Mouse (Mus musculus) neural tube, embryonic 12.5 days (tissue): ENCODE data around the gene Sema6c. TPM values are rescaled to one million over a fixed set of nuclear protein-coding genes. Genes with fewer than 3 reads are reported as not detected.

Source experiments
- ATAC-seq: fragments of 200-750 bp; cut with Nextera tagmentation; 2 replicates; pipeline ENCODE4 v1.8.0; 2017; ENCODE audit warnings: low read depth, mild to moderate bottlenecking, moderate TSS enrichment, moderate library complexity; ENCODE audit not compliant: low FRiP score
- H3K27ac ChIP-seq: fragments of 300-500 bp; sonication (generic); 2 replicates; pipeline ENCODE4 v1.5.1; 2016
- H3K27me3 ChIP-seq: fragments of 300-500 bp; sonication (generic); replicated peaks from 2 replicates; pipeline ENCODE4 v1.6.1; 2016; ENCODE audit warnings: mild to moderate bottlenecking
- H3K36me3 ChIP-seq: fragments of 300-500 bp; sonication (generic); 2 replicates; pipeline ENCODE4 v1.6.1; 2016; ENCODE audit warnings: mild to moderate bottlenecking
- H3K4me1 ChIP-seq: fragments of 300-500 bp; sonication (generic); 2 replicates; pipeline ENCODE4 v1.6.1; 2016
- H3K4me2 ChIP-seq: fragments of 300-500 bp; sonication (generic); replicated peaks from 2 replicates; pipeline ENCODE4 v1.6.1; 2016; ENCODE audit warnings: mild to moderate bottlenecking
- H3K4me3 ChIP-seq: fragments of 300-500 bp; sonication (generic); 2 replicates; pipeline ENCODE4 v1.5.1; 2016
- H3K9ac ChIP-seq: fragments of 300-500 bp; sonication (generic); 2 replicates; pipeline ENCODE4 v1.6.1; 2016; ENCODE audit warnings: mild to moderate bottlenecking
- H3K9me3 ChIP-seq: fragments of 300-500 bp; sonication (generic); 2 replicates; pipeline ENCODE4 v1.6.1; 2016; ENCODE audit warnings: mild to moderate bottlenecking
- WGBS: fragments of 180-500 bp; shearing (Covaris S2); methylation state at CpG from one replicate; pipeline ENCODE4 v1.1.7; 2016; 5-methylcytosine and 5-hydroxymethylcytosine counted together
- polyA plus RNA-seq: library from polyadenylated mRNA; unstranded; fragments of >200 nt; fragmentation: Nextera tagmentation; extraction: Ambion mirVana; gene quantifications from 2 replicates; pipeline ENCODE4 v1.2.1, GENCODE M21; 2016

The Sema6c gene
- polyA plus RNA-seq, 1 experiment from 2014 or later: 65.2 TPM

DNA sequence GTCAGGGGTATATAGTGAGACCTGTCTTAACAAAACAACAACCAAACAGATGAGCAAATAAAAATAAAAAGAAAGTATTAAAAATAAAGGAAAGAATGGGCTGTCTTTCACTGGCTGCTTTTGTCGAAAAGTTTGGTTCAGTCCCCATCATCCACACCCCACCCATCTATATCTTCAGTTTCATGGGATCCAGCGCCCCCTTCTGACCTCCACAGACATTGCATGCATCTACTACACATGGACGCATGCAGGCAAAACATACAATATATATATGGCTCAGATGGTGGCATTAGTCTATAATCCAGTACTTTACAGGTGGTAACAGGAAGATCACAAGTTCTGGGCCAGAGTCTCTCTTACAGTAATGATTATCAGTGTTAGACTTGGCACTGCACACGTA, 6.4 kb upstream of the Sema6c start:
- no peaks in the 10 kb centered on the region for H3K27me3 ChIP-seq
- no peaks in the 10 kb centered on the region for H3K36me3 ChIP-seq
- H3K4me2 ChIP-seq: no peak overlapping the region
- H3K4me3 ChIP-seq: no peak overlapping the region
- no peak overlapping the region for H3K27ac ChIP-seq
- H3K9ac ChIP-seq: no peak overlapping the region
- no peaks in the 10 kb centered on the region for H3K9me3 ChIP-seq
- no peak for ATAC-seq
- WGBS: 51% methylated on average over 4 of the region's 4 CpGs
- H3K4me1 ChIP-seq: no peaks in the 10 kb centered on the region

- no peaks in the 10 kb centered on the region for H3K9me3 ChIP-seq
- WGBS: 10% methylated on average over 8 of the region's 8 CpGs
- no peak for ATAC-seq
- no peaks in the 10 kb centered on the region for H3K27me3 ChIP-seq
- peak overlapping the region; percentile 86 for H3K4me3 ChIP-seq
- H3K4me2 ChIP-seq: peak overlapping the region; percentile 77
- peaks cover 37% of the 10 kb centered on the region for H3K4me1 ChIP-seq
- H3K36me3 ChIP-seq: peaks cover 8% of the 10 kb centered on the region
- no peak overlapping the region for H3K27ac ChIP-seq
- H3K9ac ChIP-seq: peak overlapping the region; percentile 88; the same call in 1 of the 2 replicates
These were observed 708 bp upstream of the Sema6c start for GRCm38 (mm10) chr3:95159511-95159986.

- Histone ChIP-seq H3K4me1 (peaks cover 37% of the 10 kb centered on the region), H3K4me3 (peak overlapping the region; percentile 86), H3K4me2 (peak overlapping the region; percentile 77), H3K36me3 (peaks cover 21% of the 10 kb centered on the region), H3K27me3 (no peaks in the 10 kb centered on the region), H3K9ac (peak overlapping the region; percentile 88), H3K27ac (peak overlapping the region; percentile 57), H3K9me3 (no peaks in the 10 kb centered on the region)
- 1% methylated on average over 30 of the region's 30 CpGs for WGBS
- peak; percentile 20 for ATAC-seq
These were observed 839 bp downstream of the Sema6c start for GRCm38 (mm10) chr3:95161041-95161551.

DNA sequence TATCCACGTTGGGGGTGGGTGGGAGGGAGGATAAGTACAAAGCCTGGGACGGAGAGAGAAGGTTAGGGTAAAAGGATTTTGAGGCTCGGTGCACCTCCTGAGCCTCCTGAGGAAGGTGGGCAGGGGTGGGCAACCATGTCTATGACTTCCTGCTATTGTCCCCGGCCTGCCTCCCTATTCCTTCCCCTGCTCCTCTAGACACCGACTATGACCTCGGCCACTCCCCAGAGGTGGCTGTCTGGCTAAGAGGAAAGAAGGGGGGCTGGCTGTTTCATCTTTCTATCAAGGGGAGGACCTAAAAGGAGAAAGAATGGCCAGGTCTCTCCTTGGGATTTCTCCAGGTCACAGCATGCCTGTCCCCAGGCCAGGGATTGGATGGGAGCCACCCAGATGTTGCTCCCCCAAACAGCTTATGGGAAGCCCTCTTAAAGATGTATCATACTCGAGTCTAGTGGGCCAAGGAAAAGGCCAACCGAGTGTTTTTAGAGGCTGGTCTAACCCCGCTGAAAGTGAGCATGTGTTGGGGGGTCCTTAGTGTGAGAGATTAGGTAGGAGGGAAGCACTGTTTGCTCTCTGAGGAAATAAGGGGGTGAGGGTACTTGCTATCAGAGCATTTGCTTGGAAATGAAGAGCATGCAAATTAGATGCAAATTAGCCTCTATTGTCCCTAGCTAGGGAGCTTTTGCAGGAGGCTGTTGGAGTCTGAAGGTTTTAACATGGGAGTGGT, 1.5 kb downstream of the Sema6c start:
- peaks cover 27% of the 10 kb centered on the region for H3K36me3 ChIP-seq

GRCm38 (mm10) chr3:95162345-95162628, 2.0 kb downstream of the Sema6c start:
- Histone ChIP-seq H3K9me3 (no peaks in the 10 kb centered on the region), H3K36me3 (peaks cover 32% of the 10 kb centered on the region), H3K27ac (0 out of 2 replicates have a peak overlapping the region, but pooled peaks have one; percentile 57), H3K4me1 (peaks cover 37% of the 10 kb centered on the region), H3K9ac (peak overlapping the region; percentile 88), H3K4me2 (peak overlapping the region; percentile 77), H3K4me3 (peak overlapping the region; percentile 86), H3K27me3 (no peaks in the 10 kb centered on the region; the same call in 1 of the 2 replicates)
- WGBS: 30% methylated on average over 2 of the region's 2 CpGs
- ATAC-seq: no peak

More for the DNA sequence above, 1.5 kb downstream of the Sema6c start:
- Histone ChIP-seq H3K9me3 (no peaks in the 10 kb centered on the region), H3K4me1 (peaks cover 37% of the 10 kb centered on the region), H3K4me2 (peak overlapping the region; percentile 77), H3K27ac (peak overlapping the region; percentile 57), H3K4me3 (peak overlapping the region; percentile 86), H3K27me3 (no peaks in the 10 kb centered on the region), H3K9ac (peak overlapping the region; percentile 88)
- WGBS: 6% methylated on average over 9 of the region's 9 CpGs
- no peak for ATAC-seq

- Histone ChIP-seq H3K27ac (no peak overlapping the region), H3K27me3 (peaks cover 7% of the 10 kb centered on the region), H3K4me3 (peak overlapping the region; percentile 86), H3K4me2 (peak overlapping the region; percentile 77), H3K9me3 (no peaks in the 10 kb centered on the region), H3K4me1 (peaks cover 37% of the 10 kb centered on the region), H3K9ac (peak overlapping the region; percentile 88), H3K36me3 (peaks cover 45% of the 10 kb centered on the region)
- ATAC-seq: no peak
- WGBS: 60% methylated on average over 11 of the region's 11 CpGs
These were observed 3.4 kb downstream of the Sema6c start for GRCm38 (mm10) chr3:95163419-95164255.

DNA sequence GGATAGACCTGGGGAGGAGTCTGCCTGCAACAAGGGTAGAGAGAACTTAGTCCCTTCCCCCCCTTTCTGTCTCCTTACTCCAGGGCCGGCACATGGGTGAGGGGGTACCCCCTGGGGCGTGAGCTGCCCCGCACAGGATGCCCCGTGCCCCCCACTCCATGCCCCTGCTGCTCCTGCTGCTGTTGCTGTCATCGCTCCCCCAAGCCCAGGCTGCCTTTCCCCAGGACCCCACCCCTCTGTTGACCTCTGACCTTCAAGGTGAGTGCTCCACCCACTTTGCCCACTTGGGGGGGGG, 3.9 kb downstream of the Sema6c start:
- Histone ChIP-seq H3K27me3 (peaks cover 12% of the 10 kb centered on the region), H3K36me3 (peaks cover 51% of the 10 kb centered on the region), H3K4me3 (no peak overlapping the region), H3K4me1 (peaks cover 37% of the 10 kb centered on the region), H3K27ac (no peak overlapping the region), H3K4me2 (peak overlapping the region; percentile 77), H3K9ac (0 out of 2 replicates have a peak overlapping the region, but pooled peaks have one; percentile 88), H3K9me3 (no peaks in the 10 kb centered on the region)
- ATAC-seq: no peak
- 84% methylated on average over 5 of the region's 5 CpGs for WGBS

DNA sequence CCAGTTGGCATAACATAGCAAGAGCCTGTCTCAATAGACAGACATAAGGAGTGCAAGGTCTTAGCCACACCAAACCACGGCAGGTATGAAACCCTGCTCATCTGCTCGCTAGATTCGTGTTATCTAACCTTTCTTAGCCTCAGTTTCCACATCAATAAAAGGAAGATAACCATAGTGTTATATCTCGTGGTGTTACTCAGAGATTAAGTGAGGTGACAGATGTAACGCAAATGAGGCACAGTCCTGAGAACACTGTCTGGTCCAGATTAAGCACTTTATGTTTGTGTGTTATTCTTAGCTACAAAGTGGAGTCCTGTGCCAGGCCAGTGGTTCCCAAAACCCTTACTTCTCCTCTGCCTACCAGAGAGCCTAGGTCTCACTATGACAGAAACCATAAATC, 4.6 kb downstream of the Sema6c start:
- H3K4me2 ChIP-seq: 0 out of 2 replicates have a peak overlapping the region, but pooled peaks have one; percentile 77
- no peak overlapping the region for H3K27ac ChIP-seq
- peaks cover 57% of the 10 kb centered on the region for H3K36me3 ChIP-seq
- no peak overlapping the region for H3K4me3 ChIP-seq
- ATAC-seq: no peak
- H3K4me1 ChIP-seq: peaks cover 33% of the 10 kb centered on the region
- no peaks in the 10 kb centered on the region for H3K9me3 ChIP-seq
- peaks cover 18% of the 10 kb centered on the region for H3K27me3 ChIP-seq
- WGBS: 91% methylated on average over 5 of the region's 5 CpGs
- no peak overlapping the region for H3K9ac ChIP-seq

GRCm38 (mm10) chr3:95169996-95170395, 9.7 kb downstream of the Sema6c start:
- no peak overlapping the region for H3K27ac ChIP-seq
- H3K9ac ChIP-seq: no peak overlapping the region
- no peak overlapping the region for H3K4me3 ChIP-seq
- no peak overlapping the region for H3K4me2 ChIP-seq
- 90% methylated on average over 10 of the region's 10 CpGs for WGBS
- H3K9me3 ChIP-seq: no peaks in the 10 kb centered on the region
- peaks cover 14% of the 10 kb centered on the region for H3K4me1 ChIP-seq
- ATAC-seq: no peak
- H3K27me3 ChIP-seq: peaks cover 62% of the 10 kb centered on the region
- peaks cover 90% of the 10 kb centered on the region for H3K36me3 ChIP-seq

GRCm38 (mm10) chr3:95171105-95171504, 10.8 kb downstream of the Sema6c start:
- Histone ChIP-seq H3K36me3 (peaks cover 79% of the 10 kb centered on the region), H3K4me2 (no peak overlapping the region), H3K9me3 (no peaks in the 10 kb centered on the region), H3K9ac (no peak overlapping the region), H3K4me3 (no peak overlapping the region), H3K4me1 (peaks cover 14% of the 10 kb centered on the region), H3K27ac (no peak overlapping the region), H3K27me3 (peaks cover 62% of the 10 kb centered on the region)
- 82% methylated on average over 6 of the region's 6 CpGs for WGBS
- ATAC-seq: no peak

- ATAC-seq: no peak; the same call in 1 of the 2 replicates
- H3K9me3 ChIP-seq: no peaks in the 10 kb centered on the region
- peak overlapping the region; percentile 19 for H3K4me3 ChIP-seq
- peaks cover 62% of the 10 kb centered on the region for H3K27me3 ChIP-seq
- 15% methylated on average over 78 of the region's 84 CpGs for WGBS
- peaks cover 14% of the 10 kb centered on the region for H3K4me1 ChIP-seq
- peak overlapping the region; percentile 44; the same call in 1 of the 2 replicates for H3K9ac ChIP-seq
- no peak overlapping the region for H3K27ac ChIP-seq
- peaks cover 65% of the 10 kb centered on the region for H3K36me3 ChIP-seq
- H3K4me2 ChIP-seq: peak overlapping the region; percentile 50
These were observed 12.4 kb downstream of the Sema6c start for GRCm38 (mm10) chr3:95172526-95173255.
